Mouse (Mus musculus): ENCODE measurements at regions not wholly inside any gene's neighbourhood (a gene's known extent, or its start where the extent isn't known, plus 50 kb on each side); places are given as distances from the start of the nearest gene placed in this dataset.

DNA sequence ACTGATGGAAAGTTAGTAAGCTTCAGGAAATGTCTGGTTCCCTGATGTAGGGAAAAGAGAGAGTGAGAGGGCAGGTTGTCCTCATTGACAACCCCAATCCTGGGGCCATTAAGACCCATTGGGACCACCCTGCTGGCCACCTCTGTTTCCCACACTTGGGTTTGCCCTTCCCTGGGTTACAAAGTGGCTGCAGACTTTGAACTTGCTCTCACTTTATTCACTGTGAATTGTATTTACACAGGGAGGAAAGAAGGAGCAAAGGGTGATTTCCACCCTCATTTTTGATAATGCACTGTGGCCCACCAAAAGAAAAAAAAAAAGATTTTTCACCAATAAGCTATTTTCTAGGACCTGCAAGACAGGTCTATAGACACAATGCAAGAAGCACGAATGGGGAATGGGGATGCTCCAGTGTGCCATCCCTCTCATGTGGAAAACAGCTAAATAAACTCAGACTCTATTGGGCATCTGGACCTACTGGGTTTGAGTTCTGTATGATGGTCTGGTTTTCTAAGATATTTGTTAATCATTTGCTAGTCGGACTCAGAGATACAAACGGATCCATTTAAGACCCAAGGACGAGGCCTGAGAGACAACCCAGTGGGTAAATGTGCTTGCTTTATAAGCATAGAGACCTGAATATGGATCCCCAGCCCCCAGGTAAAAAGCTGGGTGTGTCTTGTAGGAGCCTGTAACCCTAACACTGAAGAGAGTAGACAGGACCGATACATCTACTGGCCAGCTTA, 50.2 kb upstream of the Ttc29 start:
- TF ChIP-seq CTCF (IDR thresholded peaks at IDR 0.05): no peak

More for the DNA sequence above, 50.2 kb upstream of the Ttc29 start:
- no peak overlapping the region for H3K27ac ChIP-seq
- intact Hi-C loops (cut with DNase I): no loop called here
- H3K4me3 ChIP-seq: no peak overlapping the region
- DNase-seq: no peak

All from gastrocnemius, adult 2 months (tissue).